Mouse (Mus musculus): ENCODE data around the gene Fam204a.
A peak's percentile ranks its signal among the peaks of the same experiment; 100 is the strongest.

Gene Fam204a

GRCm38 (mm10) chr19:60160611-60161274 lies 65.8 kb downstream of the Fam204a start:
- DNase-seq (ENCODE audit: low spot score in 2 of 2): peak in 1 of 2 experiments; percentile 44

GRCm38 (mm10) chr19:60159827-60160226 lies 66.7 kb downstream of the Fam204a start:
- DNase-seq (ENCODE audit: low spot score in 2 of 2): no peak

DNA sequence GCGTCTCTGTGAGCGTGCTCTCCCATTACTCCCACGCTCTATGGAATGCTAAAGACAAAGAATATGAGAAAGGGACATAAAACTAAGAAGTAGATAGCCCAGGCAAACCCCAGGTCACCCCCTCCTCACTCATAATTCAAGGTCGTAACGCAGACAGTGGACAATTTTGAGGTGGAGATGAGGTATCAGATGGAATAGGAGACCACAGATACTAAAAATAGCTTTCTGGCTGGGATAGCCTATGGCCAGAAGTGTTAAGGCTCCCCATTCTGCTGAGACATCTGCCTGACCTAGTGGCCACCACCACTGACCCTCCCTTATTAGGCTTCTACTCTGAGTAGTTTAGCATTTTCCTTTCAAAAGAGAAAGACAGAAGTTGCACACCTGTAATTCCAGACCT lies 71.2 kb downstream of the Fam204a start:
- DNase-seq (ENCODE audit: low spot score in 2 of 2): no peak

- no peak for DNase-seq (ENCODE audit: low spot score in 2 of 2)
Measured at GRCm38 (mm10) chr19:60153096-60153495, 73.4 kb downstream of the Fam204a start.

DNA sequence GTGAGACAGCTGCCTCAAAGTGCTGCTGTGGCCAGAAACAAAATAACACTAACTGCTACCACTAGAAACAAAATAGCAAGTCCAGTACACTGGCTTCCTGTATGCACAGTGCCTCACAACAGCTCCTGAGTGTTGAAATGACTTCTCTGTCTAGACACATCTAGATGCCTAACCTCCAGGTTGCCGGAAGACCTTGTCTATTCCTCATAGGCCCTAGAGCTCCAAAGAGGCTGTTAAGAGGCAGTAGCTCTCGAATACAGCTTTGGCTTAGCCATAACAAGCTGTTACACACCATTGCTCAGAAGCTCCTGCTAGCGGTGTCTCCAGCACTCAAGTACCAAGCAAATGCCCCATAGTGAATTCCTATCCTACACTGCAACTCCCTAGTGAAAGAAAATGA lies 76.4 kb downstream of the Fam204a start:
- no peak for DNase-seq (ENCODE audit: low spot score in 2 of 2)

DNA sequence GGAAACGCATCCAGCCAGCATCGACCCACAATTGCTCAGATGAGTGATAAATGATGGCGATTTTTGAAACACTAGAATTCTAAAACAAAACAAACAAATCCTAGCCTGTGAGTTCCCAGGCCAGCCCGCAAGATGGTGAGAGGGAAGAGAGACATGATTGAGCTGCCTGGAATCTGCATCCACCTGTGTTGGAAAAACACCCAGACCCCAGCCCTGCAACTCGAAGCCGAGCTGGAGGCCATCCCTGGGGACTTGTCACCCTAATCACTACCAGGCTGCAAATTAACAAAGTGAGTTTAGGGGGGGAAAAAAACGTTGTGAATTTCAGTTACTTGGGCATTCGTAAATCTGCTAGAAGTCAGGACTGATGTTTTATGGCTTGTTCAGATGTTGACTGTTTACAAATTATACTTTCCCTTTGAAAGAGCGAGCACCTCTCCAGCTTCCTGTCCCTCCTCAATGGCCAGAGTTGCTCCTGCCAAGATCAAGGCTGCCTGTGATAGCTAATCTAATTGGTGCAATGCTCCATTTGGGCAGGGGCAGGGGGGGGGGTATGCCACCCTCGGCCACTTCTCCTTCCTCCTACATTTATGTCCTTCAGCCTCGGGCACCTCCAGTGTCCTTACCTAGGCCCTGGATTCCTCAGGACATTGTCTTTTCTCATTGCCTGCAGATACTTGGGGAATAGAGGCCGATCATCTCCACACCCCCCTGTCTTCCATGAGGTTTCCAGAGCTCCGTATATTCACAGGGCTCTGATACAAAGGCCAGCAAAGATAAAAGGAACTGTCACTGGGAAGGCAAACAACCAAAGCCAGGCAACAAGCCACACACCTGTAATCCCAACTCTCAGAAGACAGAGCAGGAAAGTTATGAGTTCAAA lies 77.2 kb downstream of the Fam204a start:
- DNase-seq (ENCODE audit: low spot score in 2 of 2): no peak
